Mouse (Mus musculus): Measurements from ENCODE around the gene Mall.

The Mall gene

DNA sequence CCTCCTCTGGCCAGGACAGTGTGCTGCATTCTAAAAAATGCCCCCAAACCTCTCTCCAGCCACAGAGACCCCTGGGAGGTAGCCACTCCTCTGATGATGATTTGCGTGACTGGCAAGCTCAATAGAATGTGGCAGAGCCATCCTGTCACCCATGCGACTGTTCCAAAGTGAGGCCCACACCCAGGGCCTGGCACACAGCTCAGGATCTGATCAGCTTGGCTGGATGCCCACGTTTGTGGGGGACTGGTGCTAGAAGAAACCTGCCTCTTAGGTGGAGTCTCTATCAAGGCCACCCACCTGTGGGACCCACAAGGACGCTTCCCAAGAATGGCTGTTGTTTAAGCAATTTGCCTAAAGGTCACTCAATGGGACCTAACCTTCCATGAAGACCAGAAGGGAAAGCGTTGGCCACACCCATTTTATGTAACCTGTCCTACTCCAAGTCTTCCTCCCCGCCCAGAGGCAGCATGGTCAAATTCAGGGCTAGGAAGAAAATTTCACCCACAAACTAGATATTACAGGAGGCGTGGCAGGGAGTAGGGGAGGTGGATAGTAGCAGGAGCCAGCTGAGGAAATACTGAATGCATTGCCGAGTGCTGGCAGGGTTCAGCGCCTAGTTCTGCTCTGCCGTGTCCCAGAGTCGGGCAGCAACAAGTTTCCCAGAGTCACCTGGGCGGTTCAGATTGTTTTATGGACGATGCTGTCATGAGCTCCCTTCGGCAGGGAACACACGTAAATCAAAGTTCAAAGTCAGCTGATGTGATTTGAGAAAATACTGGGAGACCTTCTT, 876 bp downstream of the Mall start:
- peak in 1 of 2 experiments; percentile 30 for DNase-seq

DNA sequence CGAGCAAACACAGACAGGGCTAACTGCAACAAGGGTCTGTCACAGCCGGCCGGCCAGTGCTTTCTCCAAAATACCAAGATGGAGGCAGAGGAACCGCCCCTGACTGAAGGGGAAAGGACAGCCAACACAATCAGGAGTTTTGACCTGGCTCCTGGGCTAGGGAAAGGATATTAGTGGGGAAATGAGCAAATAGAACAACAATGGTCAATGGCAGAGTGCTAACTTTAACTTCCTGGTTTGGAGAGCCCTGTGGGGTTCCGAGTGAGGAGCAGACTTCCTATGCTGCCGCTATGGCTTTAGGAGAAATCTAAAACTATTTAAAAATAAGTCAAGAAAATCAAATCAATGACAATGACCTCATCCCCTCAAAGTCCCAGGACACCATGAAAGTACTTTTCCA, 1.6 kb downstream of the Mall start:
- no peak for DNase-seq

DNA sequence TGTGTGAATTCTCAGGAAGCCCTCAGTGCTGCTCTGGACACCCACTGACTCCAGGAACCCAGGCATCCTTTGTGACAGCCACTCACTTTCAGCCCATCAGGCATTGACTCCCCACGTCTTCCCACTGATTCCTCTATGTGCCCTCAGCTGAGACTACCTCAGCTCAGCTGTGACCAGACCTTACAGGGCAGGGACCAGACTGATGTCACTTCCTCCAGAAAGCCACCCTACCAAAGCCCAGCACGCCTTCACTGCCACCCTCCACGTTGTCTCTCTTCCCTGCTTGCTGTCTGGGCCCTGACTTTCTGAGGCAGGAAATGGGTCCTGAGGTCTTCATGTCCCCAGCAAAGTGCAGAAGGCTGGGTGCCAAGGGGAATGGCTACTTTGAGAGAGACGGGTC, 6.5 kb downstream of the Mall start:
- peak; percentile 13 to 17 for DNase-seq

DNA sequence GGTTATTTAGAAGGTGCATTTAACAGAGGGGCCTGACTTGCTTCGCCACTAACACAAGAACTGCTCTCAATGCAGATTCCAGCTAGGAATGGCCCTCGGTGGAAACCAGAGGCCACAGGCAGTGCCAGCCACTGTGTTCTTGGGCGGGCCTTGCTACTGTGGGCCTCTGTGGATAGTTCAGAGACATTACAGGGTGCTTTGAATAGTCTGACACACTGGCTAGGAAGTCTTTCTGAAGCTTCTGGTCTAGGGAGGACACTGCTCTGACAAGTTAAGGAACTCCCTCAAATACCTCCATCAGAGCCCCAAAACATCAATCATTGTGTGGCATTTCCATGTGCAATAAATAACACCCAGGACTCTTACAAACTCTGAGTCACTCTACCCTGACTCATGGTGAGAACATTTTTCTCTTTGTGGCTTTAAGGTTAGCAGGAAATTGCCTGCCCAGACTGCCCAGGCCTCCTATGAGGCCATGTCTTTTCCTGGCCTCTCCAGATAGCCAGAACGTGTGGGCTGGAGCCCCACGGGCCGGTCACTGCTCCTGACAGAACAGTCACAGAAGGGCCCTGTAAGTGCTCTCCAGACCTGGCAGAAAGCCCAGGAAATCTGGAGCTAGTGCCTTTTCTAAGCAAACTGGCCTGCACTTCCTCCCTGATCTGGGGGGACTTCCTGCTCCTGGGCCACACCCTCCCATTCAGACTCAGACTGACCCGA, 7.4 kb downstream of the Mall start:
- peak; percentile 94 to 95 for DNase-seq

DNA sequence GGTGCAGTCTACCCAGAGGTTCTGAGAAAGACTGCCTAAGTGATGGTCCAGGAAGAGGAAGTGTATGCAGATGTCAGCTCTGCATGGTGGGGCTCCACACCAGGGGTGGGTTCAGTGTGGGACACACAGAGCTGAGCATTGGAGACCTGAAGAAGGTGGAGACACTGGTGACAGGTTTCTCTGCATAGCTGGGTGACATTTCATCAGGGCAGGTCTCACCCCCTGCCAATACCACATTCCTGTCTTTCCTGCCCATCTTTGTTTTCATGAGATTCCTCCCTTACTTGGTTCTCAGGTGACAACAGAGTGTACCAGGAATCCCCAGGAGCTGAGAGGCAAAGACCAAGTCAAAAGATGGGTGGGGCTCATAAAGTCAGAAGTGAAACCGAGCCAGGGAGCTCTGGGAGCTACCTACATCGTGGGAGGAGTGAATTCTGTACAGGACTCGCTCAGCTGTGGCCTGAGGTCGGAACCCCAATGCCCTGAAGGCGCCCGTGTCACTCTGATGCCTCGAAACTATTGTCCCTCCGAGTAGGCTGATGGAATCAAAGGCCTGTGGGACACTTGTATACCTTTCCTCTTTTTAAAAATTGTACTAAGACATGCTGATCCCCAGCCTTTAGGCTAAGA, 10.8 kb downstream of the Mall start:
- DNase-seq = no peak

DNA sequence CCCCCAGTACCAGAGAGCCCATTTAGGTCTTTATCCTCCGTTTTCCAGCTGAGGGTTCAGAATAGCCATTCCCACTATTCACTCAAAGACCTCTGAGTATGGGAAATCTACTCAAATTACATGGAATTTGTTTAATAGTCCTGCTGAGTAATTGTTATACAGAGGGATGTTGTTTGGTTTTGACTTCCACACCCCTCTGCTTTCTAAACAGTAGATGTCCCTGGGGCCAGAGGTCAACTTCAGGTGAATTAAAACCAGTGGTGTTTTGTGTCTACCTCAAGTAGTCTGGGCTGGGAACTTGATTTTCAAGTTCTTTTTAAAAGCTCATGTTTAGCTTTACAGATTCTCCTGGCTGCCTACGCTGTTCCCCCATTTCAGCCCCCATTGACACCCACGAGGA, 15.0 kb downstream of the Mall start:
- DNase-seq = no peak

DNA sequence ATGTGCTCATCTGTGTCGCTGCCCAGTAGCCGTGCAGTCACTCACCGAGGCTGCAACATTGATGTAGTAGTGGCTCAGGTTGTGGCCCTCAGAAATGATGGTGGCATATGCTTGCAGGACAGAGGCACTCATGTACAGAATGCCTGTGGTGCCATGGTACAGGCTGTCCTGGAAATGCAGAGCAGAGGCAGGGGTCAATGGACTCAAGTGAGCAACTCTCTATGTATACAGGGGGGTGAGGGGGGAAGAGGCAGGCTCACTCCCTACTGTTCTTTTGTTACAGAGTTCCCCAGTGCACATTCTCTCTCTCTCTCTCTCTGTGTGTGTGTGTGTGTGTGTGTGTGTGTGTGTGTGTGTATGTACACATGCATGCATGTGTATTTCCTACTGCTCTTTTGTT, 20.9 kb downstream of the Mall start:
- no peak for DNase-seq

DNA sequence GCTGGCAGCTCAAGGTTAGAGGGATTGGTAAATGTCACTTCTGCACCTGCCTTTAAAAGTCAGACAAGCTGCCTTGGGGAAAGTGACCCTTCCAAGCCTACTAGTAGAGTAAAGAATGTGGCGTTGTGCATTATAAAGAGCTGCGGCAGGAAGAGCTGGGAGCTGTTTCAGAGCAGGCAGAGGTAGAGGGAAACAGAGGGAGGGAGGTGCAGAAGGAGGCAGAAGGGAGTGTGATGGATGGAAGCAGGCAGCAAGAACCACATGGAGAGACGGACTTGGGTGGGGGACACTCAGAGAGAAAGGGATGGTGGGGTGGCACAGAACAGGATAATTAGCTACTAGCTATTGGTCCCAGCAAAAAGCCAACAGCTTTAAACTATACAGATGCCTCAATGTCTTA, 21.7 kb downstream of the Mall start:
- no peak for DNase-seq

DNA sequence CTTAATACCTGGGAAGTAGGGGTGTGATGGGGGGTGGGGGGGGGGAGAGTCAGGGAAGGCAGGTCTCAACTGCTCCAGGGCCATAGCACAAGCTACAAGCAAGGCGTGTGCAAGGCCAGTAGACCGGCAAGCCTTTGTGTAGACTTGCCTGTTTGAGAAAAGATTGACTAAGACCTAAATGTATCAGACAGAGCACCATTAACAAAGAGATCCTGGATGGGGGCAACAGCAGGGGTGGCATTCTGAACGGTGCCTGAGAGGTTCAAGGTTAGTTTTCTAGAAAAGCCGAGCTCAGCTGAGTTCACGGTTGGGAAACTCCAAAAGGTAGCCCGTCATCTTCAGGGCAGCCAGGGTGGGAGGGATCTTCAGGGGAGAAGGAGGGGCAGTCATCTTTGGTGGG, 24.5 kb downstream of the Mall start:
- DNase-seq = no peak

DNA sequence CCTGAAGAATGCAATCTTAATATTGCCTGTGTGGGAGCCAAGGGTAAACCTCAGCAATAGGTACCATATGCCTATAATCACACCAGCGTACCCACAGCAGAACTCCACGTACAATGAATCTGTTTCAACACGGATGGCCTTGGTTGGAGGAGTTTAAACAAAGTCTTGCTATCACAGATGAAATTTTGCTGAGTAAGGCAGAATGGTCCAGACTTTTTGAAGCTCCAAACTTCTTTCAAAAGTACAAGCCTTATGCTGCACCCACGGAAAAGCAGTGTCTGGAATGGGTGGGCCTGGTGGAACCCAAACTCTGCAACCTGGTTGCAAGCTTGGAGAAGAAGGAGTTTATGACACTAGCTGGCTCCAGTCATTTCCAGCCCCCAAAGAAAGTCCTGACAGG, 40.5 kb downstream of the Mall start:
- no peak for DNase-seq

DNA sequence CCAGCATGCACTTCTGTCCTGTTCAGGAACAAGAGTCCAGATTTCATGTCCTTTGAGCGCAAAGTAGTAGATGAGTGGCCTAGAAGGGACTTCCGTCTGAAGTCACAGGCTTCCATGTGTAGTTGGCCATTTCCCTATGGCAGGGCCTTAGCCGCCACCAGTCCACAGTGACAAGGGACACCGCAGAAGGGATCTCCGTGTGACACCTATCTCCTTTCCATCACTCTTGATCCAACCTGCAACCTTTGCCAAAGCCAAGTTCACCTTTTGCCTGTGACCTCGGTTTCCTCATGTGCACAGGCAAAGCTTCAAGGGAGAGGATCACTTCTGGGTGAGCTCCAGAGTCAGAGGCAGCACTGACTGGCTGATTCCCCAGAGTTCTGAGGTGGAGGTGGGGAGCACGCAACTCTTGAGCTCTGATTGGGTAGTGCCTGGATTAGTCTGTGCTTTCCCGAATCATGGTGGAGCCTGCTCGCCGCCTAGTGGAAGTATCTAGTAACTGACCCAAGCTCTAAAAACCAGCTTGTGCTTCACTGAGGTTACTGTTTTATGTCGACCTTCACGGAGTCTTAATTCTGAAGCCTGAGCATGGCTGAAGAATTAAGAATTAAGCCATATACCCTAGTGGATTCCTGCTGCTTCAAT, 45.9 kb downstream of the Mall start:
- peak; percentile 79 to 84 for DNase-seq

DNA sequence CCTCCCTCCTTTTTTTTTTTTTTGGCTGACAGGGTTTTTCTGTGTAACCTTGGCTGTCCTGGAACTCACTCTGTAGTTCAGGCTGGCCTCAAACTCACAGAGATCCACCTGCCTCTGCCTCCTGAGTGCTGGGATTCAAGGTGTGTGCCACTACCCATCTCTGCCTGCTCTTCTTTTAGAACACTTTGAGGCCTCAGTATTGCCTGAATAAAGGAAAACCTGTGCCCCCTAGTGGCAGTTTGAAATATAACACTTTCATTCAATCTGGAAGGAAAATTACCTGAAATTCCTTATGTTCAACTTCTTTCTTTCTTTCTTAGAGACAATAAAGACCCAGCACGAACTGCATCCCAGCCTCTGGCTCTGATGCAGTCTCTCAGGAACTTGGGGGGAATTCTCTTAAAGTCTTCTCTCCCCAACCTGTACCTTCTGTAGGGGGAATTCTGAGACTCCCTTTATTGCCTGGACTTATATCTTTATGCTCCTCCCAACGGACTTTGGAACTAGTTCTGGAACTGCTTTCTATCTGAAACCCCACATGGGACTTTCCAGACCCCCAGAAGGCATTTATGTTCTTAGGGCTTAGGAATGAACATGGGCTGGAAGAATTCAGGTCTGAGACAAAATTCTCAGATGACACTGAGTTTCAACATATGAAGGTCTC, 61.8 kb downstream of the Mall start:
- peak; percentile 65 for DNase-seq

DNA sequence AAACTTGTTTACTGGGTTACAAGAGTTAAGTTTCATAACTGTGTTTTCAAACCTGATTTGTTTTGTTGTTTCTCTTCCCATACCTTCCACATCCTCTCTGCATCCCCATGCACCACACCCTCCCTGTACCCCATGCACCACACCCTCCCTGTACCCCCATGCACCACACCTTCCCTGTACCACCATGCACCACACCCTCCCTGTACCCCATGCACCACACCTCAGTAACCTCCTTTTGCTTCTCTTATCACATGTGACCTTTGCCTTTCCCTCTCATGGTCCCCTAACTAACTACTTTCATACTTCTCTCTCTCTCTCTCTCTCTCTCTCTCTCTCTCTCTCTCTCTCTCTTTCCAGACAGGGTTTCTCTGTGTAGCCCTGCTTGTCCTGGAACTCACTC, 62.7 kb downstream of the Mall start:
- DNase-seq = no peak

DNA sequence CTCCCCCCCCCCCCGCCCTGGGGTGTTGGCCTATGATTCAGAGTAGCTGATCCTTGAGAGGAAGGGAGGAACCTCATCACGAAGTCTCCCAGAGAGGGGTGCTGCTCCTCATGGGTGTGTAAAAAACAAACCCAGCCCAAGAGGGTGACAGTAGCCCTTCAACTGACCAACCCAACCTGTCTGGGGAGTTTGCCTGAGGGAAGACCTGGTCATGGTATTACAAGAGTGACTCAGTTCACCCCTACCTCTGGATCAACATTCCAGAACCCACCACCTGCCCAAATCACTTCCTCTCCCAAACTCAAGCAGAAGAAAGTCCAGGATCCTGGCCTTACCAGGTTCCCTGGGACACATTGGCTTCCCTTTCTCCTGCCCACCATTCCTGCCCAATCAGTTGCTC, 67.0 kb downstream of the Mall start:
- DNase-seq = no peak

DNA sequence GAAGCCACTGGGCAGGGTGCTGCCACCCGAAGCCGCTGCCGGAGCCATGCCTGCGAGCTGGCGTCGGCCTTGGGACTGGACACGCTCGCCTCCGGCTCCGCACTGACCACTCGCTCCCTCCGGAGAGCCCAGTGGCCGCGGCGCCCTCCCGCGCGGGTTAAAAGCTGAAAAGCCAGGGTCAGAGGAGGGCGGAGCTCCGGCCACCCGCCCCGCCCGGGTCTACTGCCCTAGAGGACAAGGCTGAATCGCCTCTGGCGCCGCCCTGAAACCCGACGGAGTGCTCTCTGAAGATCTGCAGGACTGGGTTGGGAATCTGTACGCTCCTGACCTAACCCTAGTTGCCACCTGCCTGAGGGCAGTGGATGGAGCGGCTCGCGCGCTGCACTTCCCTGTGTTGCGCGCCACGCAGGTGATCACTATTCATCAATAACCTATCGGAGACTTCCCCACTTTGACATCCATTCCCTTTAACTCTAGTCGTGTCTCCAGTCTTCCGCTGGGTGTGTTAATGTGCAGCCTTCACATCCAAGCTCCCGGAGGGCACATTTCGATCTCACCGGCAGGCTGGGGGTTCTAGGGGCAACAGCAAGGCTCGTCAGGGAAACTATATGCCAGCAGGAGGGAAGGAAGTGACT, 73.5 kb downstream of the Mall start, which contains the start of gene Mal:
Gene Mal (minus strand): TSS at position 610 of the 635 bp plus-strand sequence.
- peak; percentile 32 to 33 for DNase-seq

DNA sequence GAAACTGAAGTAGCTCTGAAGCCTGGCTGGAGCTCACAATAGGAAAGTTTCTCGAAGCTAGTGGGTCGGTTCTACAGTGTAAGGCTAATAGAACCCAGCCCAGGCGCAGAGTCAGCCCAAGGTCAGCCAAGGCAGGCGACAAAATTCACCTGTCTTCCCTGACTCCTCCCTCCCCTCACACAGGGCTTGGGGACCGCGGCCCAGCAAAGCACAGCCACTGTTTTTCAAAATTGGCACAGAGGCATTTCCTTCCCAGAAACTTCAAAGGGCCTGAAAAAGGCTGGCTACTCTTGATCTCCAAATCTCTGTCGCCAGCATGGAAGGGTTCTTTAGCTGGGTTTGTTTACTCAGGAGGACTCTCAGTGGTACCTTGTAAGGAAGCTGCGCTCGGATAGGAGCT, 74.3 kb downstream of the Mall start:
- DNase-seq = no peak

DNA sequence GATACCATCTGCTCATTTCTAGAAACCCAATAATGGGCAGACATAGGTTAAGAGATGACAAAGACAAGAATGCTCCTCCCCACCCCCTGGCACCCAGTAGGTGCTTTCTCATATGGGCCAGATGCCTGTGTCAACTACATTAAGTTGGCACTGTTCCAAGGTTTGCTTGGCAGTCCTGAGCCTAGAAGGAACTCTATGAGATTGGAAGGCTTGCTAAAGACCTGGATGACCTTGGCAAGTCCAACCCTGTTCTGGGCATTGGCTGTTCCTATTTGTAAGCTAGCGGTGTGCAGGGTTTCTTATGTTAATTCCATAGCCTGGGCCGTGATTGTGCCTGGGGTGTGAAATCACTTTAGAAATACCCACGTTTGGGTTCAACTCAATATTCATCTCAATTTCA, 74.9 kb downstream of the Mall start:
- DNase-seq = no peak
